Mouse (Mus musculus) embryonic facial prominence, embryonic 14.5 days (tissue): ENCODE results near the gene Anpep. TPM values are rescaled to one million over a fixed set of nuclear protein-coding genes. Genes with fewer than 3 reads are reported as not detected.
A peak's percentile ranks its signal among the peaks of the same experiment; 100 is the strongest.

Source experiments
- ATAC-seq: fragments of 200-750 bp; cut with Nextera tagmentation; 2 replicates; pipeline ENCODE4 v1.8.0; 2017; ENCODE audit warnings: low read depth, moderate number of reproducible peaks, moderate TSS enrichment
- DNase-seq: peaks from one replicate; pipeline ENCODE4 v3.0.0-alpha.2; 2015; ENCODE audit warnings: low spot score
- H3K27ac ChIP-seq: fragments of 300-500 bp; sonication (generic); replicated peaks from 2 replicates; pipeline ENCODE4 v1.5.1; 2014; ENCODE audit warnings: low read depth, mild to moderate bottlenecking, low read length, moderate library complexity
- H3K27me3 ChIP-seq: fragments of 300-500 bp; sonication (generic); replicated peaks from 2 replicates; pipeline ENCODE4 v1.6.1; 2014; ENCODE audit warnings: low read length; ENCODE audit not compliant: control insufficient read depth, insufficient read depth
- H3K36me3 ChIP-seq: fragments of 300-500 bp; sonication (generic); 2 replicates; pipeline ENCODE4 v1.6.1; 2014; ENCODE audit warnings: low read length, mixed read lengths; ENCODE audit not compliant: control insufficient read depth, insufficient read depth
- H3K4me1 ChIP-seq: fragments of 300-500 bp; sonication (generic); 2 replicates; pipeline ENCODE4 v1.6.1; 2014; ENCODE audit warnings: antibody characterized with exemption, low read length; ENCODE audit not compliant: control insufficient read depth, insufficient read depth
- H3K4me2 ChIP-seq: fragments of 300-500 bp; sonication (generic); 2 replicates; pipeline ENCODE4 v1.6.1; 2014; ENCODE audit warnings: low read depth, mild to moderate bottlenecking, low read length, moderate library complexity, mixed read lengths
- H3K4me3 ChIP-seq: fragments of 300-500 bp; sonication (generic); 2 replicates; pipeline ENCODE4 v1.5.1; 2014; ENCODE audit warnings: low read depth, mild to moderate bottlenecking, low read length
- H3K9ac ChIP-seq: fragments of 300-500 bp; sonication (generic); 2 replicates; pipeline ENCODE4 v1.6.1; 2014; ENCODE audit warnings: low read depth, mild to moderate bottlenecking, low read length, moderate library complexity, mixed read lengths
- H3K9me3 ChIP-seq: fragments of 300-500 bp; sonication (generic); 2 replicates; pipeline ENCODE4 v1.6.1; 2016; ENCODE audit warnings: low read length; ENCODE audit not compliant: control insufficient read depth
- WGBS: fragments of 180-500 bp; shearing (Covaris S2); extraction: QIAGEN DNeasy Blood & Tissue Kit; methylation state at CpG from one replicate; pipeline ENCODE4 v1.1.7; 2014; 5-methylcytosine and 5-hydroxymethylcytosine counted together
- polyA plus RNA-seq: library from polyadenylated mRNA; unstranded; fragments of >200 nt; fragmentation: Nextera tagmentation; extraction: Ambion mirVana; gene quantifications from 2 replicates; pipeline ENCODE4 v1.2.1, GENCODE M21; 2014

Gene Anpep
- polyA plus RNA-seq, 1 experiment from 2014 or later, result 30.5 TPM

- Histone ChIP-seq H3K27ac (no peak overlapping the region), H3K4me2 (no peak overlapping the region), H3K4me1 (0 out of 2 replicates have a peak, but pooled peaks cover 2% of the 10 kb centered on the region), H3K36me3 (no peaks in the 10 kb centered on the region), H3K9me3 (no peaks in the 10 kb centered on the region), H3K27me3 (peaks cover 17% of the 10 kb centered on the region), H3K4me3 (no peak overlapping the region), H3K9ac (no peak overlapping the region)
- ATAC-seq, result no peak
- no peak for DNase-seq
- 82% methylated on average over 1 of the region's 1 CpGs for WGBS
Observed at GRCm38 (mm10) chr7:79813409-79813808, 47.5 kb downstream of the Anpep start.

- Histone ChIP-seq H3K4me2 (peak within 1 kb of the TSS; percentile 51), H3K9ac (peak within 1 kb of the TSS; percentile 57), H3K4me1 (0 out of 2 replicates have a peak, but pooled peaks cover 2% of the 10 kb centered on the region), H3K27me3 (peaks cover 17% of the 10 kb centered on the region), H3K36me3 (no peaks in the 10 kb centered on the region), H3K9me3 (no peaks in the 10 kb centered on the region), H3K27ac (no peak within 1 kb of the TSS), H3K4me3 (peak within 1 kb of the TSS; percentile 28)
- peak; percentile 83 for DNase-seq
- WGBS, result 40% methylated on average over 28 of the region's 71 CpGs
- peak; percentile 74; the same call in 1 of the 2 replicates for ATAC-seq
Observed at GRCm38 (mm10) chr7:79810611-79811506, 50.0 kb downstream of the Anpep start, which contains the start of gene Mesp2. Gene Mesp2 (plus strand): TSS chr7:79810727.

GRCm38 (mm10) chr7:79808561-79808960, 52.3 kb downstream of the Anpep start:
- ATAC-seq (no peak), DNase-seq (no peak)
- 80% methylated on average over 7 of the region's 7 CpGs for whole genome bisulfite sequencing
- H3K4me3 ChIP-seq, result no peak overlapping the region
- H3K36me3 ChIP-seq, result no peaks in the 10 kb centered on the region
- H3K27me3 ChIP-seq, result peaks cover 17% of the 10 kb centered on the region
- H3K9me3 ChIP-seq, result no peaks in the 10 kb centered on the region
- H3K9ac ChIP-seq, result no peak overlapping the region
- H3K4me1 ChIP-seq, result no peaks in the 10 kb centered on the region
- H3K27ac ChIP-seq, result no peak overlapping the region
- no peak overlapping the region for H3K4me2 ChIP-seq

- 0 out of 2 replicates have a peak, but pooled peaks have one; percentile 11 for ATAC-seq
- 38% methylated on average over 2 of the region's 2 CpGs for WGBS
- H3K27ac ChIP-seq, result no peak overlapping the region
Observed at GRCm38 (mm10) chr7:79803887-79804286, 57.0 kb downstream of the Anpep start.

GRCm38 (mm10) chr7:79802037-79802436, 58.8 kb downstream of the Anpep start:
- no peaks in the 10 kb centered on the region for H3K36me3 ChIP-seq
- no peak for DNase-seq

More at GRCm38 (mm10) chr7:79803887-79804286, 57.0 kb downstream of the Anpep start:
- Histone ChIP-seq H3K36me3 (no peaks in the 10 kb centered on the region), H3K4me3 (no peak overlapping the region), H3K9me3 (no peaks in the 10 kb centered on the region), H3K4me2 (no peak overlapping the region), H3K4me1 (no peaks in the 10 kb centered on the region), H3K9ac (no peak overlapping the region), H3K27me3 (no peaks in the 10 kb centered on the region)
- peak; percentile 63 for DNase-seq

GRCm38 (mm10) chr7:79801391-79801790, 59.5 kb downstream of the Anpep start:
- Histone ChIP-seq H3K27me3 (no peaks in the 10 kb centered on the region), H3K4me1 (no peaks in the 10 kb centered on the region), H3K36me3 (no peaks in the 10 kb centered on the region), H3K4me2 (no peak overlapping the region), H3K9ac (no peak overlapping the region), H3K9me3 (no peaks in the 10 kb centered on the region), H3K4me3 (no peak overlapping the region), H3K27ac (no peak overlapping the region)
- DNase-seq (no peak), ATAC-seq (no peak)
- 70% methylated on average over 11 of the region's 11 CpGs for WGBS

More at GRCm38 (mm10) chr7:79802037-79802436, 58.8 kb downstream of the Anpep start:
- Histone ChIP-seq H3K27me3 (no peaks in the 10 kb centered on the region), H3K9ac (no peak overlapping the region), H3K4me2 (no peak overlapping the region), H3K27ac (no peak overlapping the region), H3K4me3 (no peak overlapping the region), H3K9me3 (no peaks in the 10 kb centered on the region), H3K4me1 (no peaks in the 10 kb centered on the region)
- no peak for ATAC-seq
- WGBS, result 55% methylated on average over 5 of the region's 5 CpGs

- WGBS, result 76% methylated on average over 4 of the region's 4 CpGs
- Histone ChIP-seq H3K9me3 (no peaks in the 10 kb centered on the region), H3K36me3 (no peaks in the 10 kb centered on the region), H3K9ac (no peak overlapping the region), H3K4me2 (no peak overlapping the region), H3K4me3 (no peak overlapping the region), H3K4me1 (no peaks in the 10 kb centered on the region), H3K27ac (no peak overlapping the region), H3K27me3 (no peaks in the 10 kb centered on the region)
- DNase-seq (no peak), ATAC-seq (no peak)
Observed at GRCm38 (mm10) chr7:79800336-79800735, 60.5 kb downstream of the Anpep start.

GRCm38 (mm10) chr7:79799506-79799905, 61.4 kb downstream of the Anpep start:
- WGBS, result 67% methylated on average over 6 of the region's 6 CpGs
- H3K36me3 ChIP-seq, result no peaks in the 10 kb centered on the region
- H3K4me3 ChIP-seq, result no peak overlapping the region
- H3K4me1 ChIP-seq, result no peaks in the 10 kb centered on the region
- no peak overlapping the region for H3K4me2 ChIP-seq
- no peaks in the 10 kb centered on the region for H3K27me3 ChIP-seq
- ATAC-seq (no peak), DNase-seq (no peak)
- H3K27ac ChIP-seq, result no peak overlapping the region
- H3K9ac ChIP-seq, result no peak overlapping the region
- H3K9me3 ChIP-seq, result no peaks in the 10 kb centered on the region
